Mouse (Mus musculus) neutrophil, adult 65 days (primary cell): ENCODE results near the gene Tmem45a. TPM values are rescaled to one million over a fixed set of nuclear protein-coding genes. Genes with fewer than 3 reads are reported as not detected.

Source experiments
- total RNA-seq: library from RNA; stranded (reverse); gene quantifications from 2 replicates; pipeline ENCODE4 v1.2.4, GENCODE M21; 2023

Tmem45a gene
- not detected in 2 replicates for total RNA-seq

DNA sequence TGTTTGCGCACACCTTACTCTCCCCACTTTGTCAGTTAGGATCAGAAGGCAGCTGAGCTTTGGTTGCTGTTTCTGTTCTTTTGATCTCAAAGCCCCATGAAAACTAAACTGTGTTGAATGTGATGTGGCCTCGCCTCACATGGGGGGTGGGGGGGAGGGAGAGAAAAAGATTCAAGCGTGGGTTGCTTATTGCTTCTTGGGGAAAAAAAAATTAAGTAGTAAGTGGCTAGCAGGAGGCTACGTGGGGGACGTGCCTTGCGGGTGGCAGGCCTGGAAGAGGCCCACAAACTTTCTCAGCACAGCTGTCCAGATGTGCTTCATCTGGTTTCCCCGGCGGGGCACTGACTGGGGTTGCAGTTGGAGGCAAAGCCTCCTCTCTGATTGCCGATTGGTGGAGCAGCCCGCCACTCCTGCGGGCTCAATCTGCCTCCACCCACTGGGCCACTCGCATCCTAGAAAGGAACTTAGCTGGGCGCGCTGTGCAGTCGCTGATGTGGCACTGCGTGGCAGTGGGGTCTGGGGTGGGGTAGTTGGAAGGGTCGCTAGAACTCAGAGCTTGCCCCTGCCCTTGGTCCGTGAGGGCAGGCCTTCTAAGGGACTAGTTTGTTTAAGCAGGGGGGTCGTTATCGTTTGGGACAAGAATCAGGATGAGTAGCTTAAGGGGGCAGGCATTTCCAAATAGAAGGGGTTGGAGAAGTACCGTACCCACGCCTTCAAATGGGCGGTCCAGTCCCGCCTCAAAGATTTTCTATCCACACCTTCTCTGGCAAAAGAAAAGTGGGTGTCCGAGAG is at the start of gene Tmem45a:
Tmem45a (minus strand) TSS at position 343 of the 792 bp plus-strand sequence.

DNA sequence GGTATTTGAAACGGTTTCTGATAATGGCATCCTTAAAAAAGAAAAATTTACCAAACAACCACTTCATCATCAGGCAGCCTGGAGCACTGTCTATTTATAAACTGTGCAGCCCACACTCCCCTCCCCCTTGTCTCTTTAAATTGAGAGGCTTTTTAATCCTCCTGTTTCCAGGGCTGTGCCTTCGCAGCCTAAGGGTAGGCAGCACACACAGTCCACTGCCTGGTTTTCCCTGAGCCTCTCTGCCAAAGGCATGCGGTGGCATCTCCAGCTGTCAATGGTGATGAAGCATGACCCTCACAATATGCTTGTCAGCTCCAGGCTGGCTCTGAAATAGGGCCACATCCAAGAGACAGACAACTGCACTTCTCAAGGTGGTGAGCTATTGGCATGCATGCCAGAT is 42.1 kb upstream of the Tmem45a start, which contains the start of gene Lnp1:
Lnp1 (minus strand) TSS at position 39 of the 400 bp plus-strand sequence.

DNA sequence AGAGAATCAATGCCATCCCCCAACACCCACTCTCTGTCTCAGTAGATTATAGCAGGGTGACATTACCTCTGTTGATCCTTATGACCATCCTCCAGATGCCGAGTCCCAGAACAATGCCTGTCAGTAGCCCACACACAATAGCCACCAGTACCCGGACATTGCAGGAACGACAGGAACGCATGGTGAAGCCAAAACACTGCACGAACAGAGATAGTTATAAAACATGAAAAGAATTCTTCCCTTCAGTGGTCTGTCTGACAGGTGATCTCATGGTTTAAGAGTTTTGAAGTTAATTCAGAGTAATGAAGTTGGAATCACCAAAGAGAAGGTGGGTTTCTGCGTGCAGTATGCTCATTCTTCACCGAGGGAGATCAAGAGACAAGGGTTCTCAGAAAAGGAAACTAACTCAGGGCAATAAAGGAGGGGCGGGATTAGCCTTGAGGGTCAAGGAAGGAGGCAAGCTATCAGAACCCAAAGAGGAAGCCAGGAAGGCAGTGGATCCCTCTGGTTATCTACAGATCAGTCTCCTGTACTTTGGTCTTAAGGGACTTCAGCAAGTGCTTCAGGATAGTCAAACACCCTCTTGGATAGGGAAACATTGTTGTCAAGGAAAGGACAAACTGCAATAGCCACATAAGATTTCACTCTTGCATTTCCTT is 90.4 kb downstream of the Tmem45a start, which contains the start of gene Adgrg7:
Adgrg7 (minus strand) TSS at position 375 of the 659 bp plus-strand sequence.

Other genes with a start within 250 kb of the Tmem45a start
- gene Tfg, start 168.7 kb downstream of the Tmem45a start, total RNA-seq, result 27.0 and 32.5 TPM in 2 replicates
- gene Adgrg7, start 90.3 kb downstream of the Tmem45a start, total RNA-seq, result 0.60 and 1.2 TPM in 2 replicates
- not detected in 2 replicates for gene Lnp1, start 41.9 kb upstream of the Tmem45a start, total RNA-seq
- 2.2 and 2.8 TPM in 2 replicates for gene Tmem45a2, start 185.2 kb upstream of the Tmem45a start, total RNA-seq
- 10.7 and 11.2 TPM in 2 replicates for gene Tomm70a, start 235.5 kb upstream of the Tmem45a start, total RNA-seq